Mouse (Mus musculus) retina, postnatal 7 days (tissue): ENCODE measurements at regions not wholly inside any gene's neighbourhood (a gene's known extent, or its start where the extent isn't known, plus 50 kb on each side); places are given as distances from the start of the nearest gene placed in this dataset.

ENCODE experiments used
- DNase-seq: peaks from one replicate; pipeline ENCODE4 v3.0.0-alpha.2; 2012; ENCODE audit warnings: low read depth, low spot score

GRCm38 (mm10) chr2:169035315-169035714, 79.9 kb upstream of the Zfp64 start:
- peak; percentile 6 for DNase-seq

- DNase-seq = no peak
Observed at GRCm38 (mm10) chr2:169033997-169034396, 78.6 kb upstream of the Zfp64 start.

GRCm38 (mm10) chr2:169033181-169033580, 77.8 kb upstream of the Zfp64 start:
- DNase-seq = no peak

GRCm38 (mm10) chr2:169028531-169029114, 73.2 kb upstream of the Zfp64 start:
- no peak for DNase-seq

- no peak for DNase-seq
Observed at GRCm38 (mm10) chr2:169019037-169019436, 63.6 kb upstream of the Zfp64 start.

GRCm38 (mm10) chr2:169010271-169010670, 54.9 kb upstream of the Zfp64 start:
- DNase-seq = no peak

- DNase-seq = no peak
Observed at GRCm38 (mm10) chr2:169008756-169009155, 53.4 kb upstream of the Zfp64 start.

- no peak for DNase-seq
Observed at GRCm38 (mm10) chr2:169008333-169008732, 52.9 kb upstream of the Zfp64 start.

GRCm38 (mm10) chr2:169006549-169006948, 51.2 kb upstream of the Zfp64 start:
- no peak for DNase-seq

- no peak for DNase-seq
Observed at GRCm38 (mm10) chr2:169005810-169006209, 50.4 kb upstream of the Zfp64 start.
